In the genomic region with DNA sequence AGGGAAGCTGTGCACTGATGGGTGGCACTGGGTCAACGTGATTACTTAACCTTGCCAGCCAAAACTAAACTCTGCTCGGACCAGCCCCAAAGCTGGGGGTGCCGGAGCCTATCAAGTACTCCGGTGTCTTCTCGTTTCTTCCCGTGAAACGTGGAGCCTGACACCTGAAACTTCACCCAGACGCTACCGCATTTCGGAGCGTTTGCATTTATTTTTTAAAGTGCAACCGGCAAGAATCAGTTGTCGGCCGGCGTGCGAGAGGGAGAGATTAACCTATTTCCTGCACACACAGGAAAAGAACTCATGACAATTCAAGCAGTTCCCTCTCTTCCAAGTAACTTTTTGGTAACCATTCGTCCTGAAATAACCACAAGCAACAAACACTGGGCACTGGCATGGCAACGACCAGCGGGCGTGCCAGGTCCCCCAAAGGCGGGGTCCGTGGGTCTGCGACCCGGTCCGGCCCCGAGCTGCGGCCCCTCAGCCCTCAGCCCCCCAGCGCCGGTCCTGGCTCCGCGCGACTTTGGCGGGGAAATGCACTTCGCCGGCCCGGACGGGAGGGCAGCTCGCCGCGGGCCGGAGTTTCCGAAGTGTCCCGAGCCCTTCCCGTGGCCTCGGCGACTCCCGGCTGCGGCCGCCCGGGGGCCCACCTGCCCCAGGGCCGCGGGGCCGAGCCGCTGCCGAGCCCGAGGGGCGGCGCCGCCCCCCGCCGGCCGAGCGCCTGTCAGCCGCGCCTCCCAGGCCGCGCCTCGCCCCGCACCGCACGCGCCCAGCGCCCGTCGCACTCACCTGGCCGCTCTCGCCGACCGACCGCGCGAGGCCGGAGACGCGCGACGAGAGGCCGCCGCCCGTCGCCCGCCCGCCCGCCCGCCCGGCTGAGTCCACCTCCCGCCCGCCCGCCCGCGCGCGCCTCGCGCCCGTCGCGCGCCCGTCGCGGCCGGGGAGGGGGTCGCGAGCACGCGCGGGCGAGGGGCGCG, we compare ENCODE assay signal across 8 mouse cellular contexts.
DNase-seq lines count a peak whose midpoint lies in the region; ATAC-seq lines count a peak whose summit lies in the region.

No protein-coding gene starts in this region.

- peak overlapping the region; percentile 77 for H3K4me2 ChIP-seq in intestine, embryonic 15.5 days (replicated peaks)
- peak overlapping the region; percentile 61 for H3K4me2 ChIP-seq in limb, embryonic 15.5 days
- peak overlapping the region; percentile 91 for H3K4me2 ChIP-seq in midbrain, embryonic 16.5 days (ENCODE audit: low read length)

- under 1% methylated on average over 59 of the region's 121 CpGs for WGBS in intestine, embryonic 15.5 days
- under 1% methylated on average over 83 of the region's 121 CpGs for WGBS in limb, embryonic 15.5 days
- under 1% methylated on average over 64 of the region's 121 CpGs for WGBS in midbrain, embryonic 16.5 days

- H3K36me3 ChIP-seq in intestine, embryonic 15.5 days = no peaks in the 10 kb centered on the region
- H3K36me3 ChIP-seq in limb, embryonic 15.5 days = no peaks in the 10 kb centered on the region
- no peaks in the 10 kb centered on the region for H3K36me3 ChIP-seq in midbrain, embryonic 16.5 days (ENCODE audit: control insufficient read depth, insufficient read depth, low read length)

- peak; percentile 74 for ATAC-seq in intestine, embryonic 15.5 days
- ATAC-seq in limb, embryonic 15.5 days (ENCODE audit: insufficient number of reproducible peaks, low FRiP score, low TSS enrichment, low read depth) = no peak; the same call in 1 of the 2 replicates
- ATAC-seq in midbrain, embryonic 16.5 days = peak; percentile 66

- H3K27me3 ChIP-seq in intestine, embryonic 15.5 days (replicated peaks) = no peaks in the 10 kb centered on the region
- H3K27me3 ChIP-seq in limb, embryonic 15.5 days = no peaks in the 10 kb centered on the region
- H3K27me3 ChIP-seq in midbrain, embryonic 16.5 days (ENCODE audit: control insufficient read depth, insufficient read depth, low read depth, low read length) = no peaks in the 10 kb centered on the region

- no peaks in the 10 kb centered on the region for H3K4me1 ChIP-seq in intestine, embryonic 15.5 days (replicated peaks)
- H3K4me1 ChIP-seq in limb, embryonic 15.5 days = peaks cover 10% of the 10 kb centered on the region; the same call in 1 of the 2 replicates
- peaks cover 16% of the 10 kb centered on the region for H3K4me1 ChIP-seq in midbrain, embryonic 16.5 days (ENCODE audit: control insufficient read depth, insufficient read depth, low read length)

- peak overlapping the region; percentile 93 for H3K27ac ChIP-seq in intestine, embryonic 15.5 days
- peak overlapping the region; percentile 97 for H3K27ac ChIP-seq in limb, embryonic 15.5 days
- peak overlapping the region; percentile 96 for H3K27ac ChIP-seq in midbrain, embryonic 16.5 days (ENCODE audit: low read length)

- peak; percentile 24 to 46 for DNase-seq in urinary bladder, adult 18-20 months (ENCODE audit: low spot score in 2 of 2)
- no peak for DNase-seq in urinary bladder, postnatal 10 days (ENCODE audit: low spot score)
- peak; percentile 72 for DNase-seq in embryo, embryonic 11 days
- peak; percentile 43 to 57 for DNase-seq in gastrocnemius, postnatal 4 days (ENCODE audit: low spot score in 2 of 2)
- peak; percentile 32 to 79 for DNase-seq in spleen, postnatal 4 days (ENCODE audit: low spot score in 2 of 2)

- peak overlapping the region; percentile 87 for H3K9ac ChIP-seq in intestine, embryonic 15.5 days
- H3K9ac ChIP-seq in limb, embryonic 15.5 days = peak overlapping the region; percentile 79
- peak overlapping the region; percentile 83 for H3K9ac ChIP-seq in midbrain, embryonic 16.5 days (ENCODE audit: low read depth, low read length)

- H3K9me3 ChIP-seq in intestine, embryonic 15.5 days = no peaks in the 10 kb centered on the region
- H3K9me3 ChIP-seq in limb, embryonic 15.5 days = no peaks in the 10 kb centered on the region
- H3K9me3 ChIP-seq in midbrain, embryonic 16.5 days (replicated peaks; ENCODE audit: control insufficient read depth, low read length, poor library complexity, severe bottlenecking) = no peaks in the 10 kb centered on the region

- H3K4me3 ChIP-seq in intestine, embryonic 15.5 days (replicated peaks) = peak overlapping the region; percentile 89
- peak overlapping the region; percentile 88 for H3K4me3 ChIP-seq in limb, embryonic 15.5 days
- peak overlapping the region; percentile 92 for H3K4me3 ChIP-seq in midbrain, embryonic 16.5 days (ENCODE audit: low read depth, low read length)
